Mouse (Mus musculus) testis, adult 2 months (tissue): ENCODE measurements around the gene Npy.

Experiments used
- CTCF ChIP-seq: fragments of 200-500 bp; IDR thresholded peaks from 2 replicates; pipeline ENCODE4 v1.5.1; 2012; ENCODE audit warnings: low read depth, mild to moderate bottlenecking, inconsistent platforms, low read length, moderate library complexity; ENCODE audit not compliant: control insufficient read depth, insufficient read depth, insufficient replicate concordance
- POLR2A ChIP-seq: fragments of 200-500 bp; IDR thresholded peaks from 2 replicates; pipeline ENCODE4 v1.6.1; 2012; ENCODE audit warnings: low read depth, mild to moderate bottlenecking, inconsistent platforms, low read length, moderate library complexity; ENCODE audit not compliant: control insufficient read depth

- TF ChIP-seq CTCF, result no peak
- TF ChIP-seq POLR2A, result no peak
Measured at GRCm38 (mm10) chr6:49804105-49804504, 18.4 kb upstream of the Npy start.
